Mouse (Mus musculus) thymus, adult 2 months (tissue): ENCODE results near the gene Rnf212b.

Experiments used
- CTCF ChIP-seq: fragments of 200-500 bp; IDR thresholded peaks from 2 replicates; pipeline ENCODE4 v1.5.1; 2012; ENCODE audit warnings: mild to moderate bottlenecking, control low read depth, low read length, moderate library complexity, borderline replicate concordance; ENCODE audit not compliant: control insufficient read depth, poor library complexity, insufficient read depth; ENCODE audit errors: extremely low read depth
- POLR2A ChIP-seq: fragments of 200-500 bp; IDR thresholded peaks from 2 replicates; pipeline ENCODE4 v1.6.1; 2012; ENCODE audit warnings: mild to moderate bottlenecking, low read length, control low read depth, moderate library complexity; ENCODE audit not compliant: control insufficient read depth, poor library complexity, insufficient read depth; ENCODE audit errors: extremely low read depth

DNA sequence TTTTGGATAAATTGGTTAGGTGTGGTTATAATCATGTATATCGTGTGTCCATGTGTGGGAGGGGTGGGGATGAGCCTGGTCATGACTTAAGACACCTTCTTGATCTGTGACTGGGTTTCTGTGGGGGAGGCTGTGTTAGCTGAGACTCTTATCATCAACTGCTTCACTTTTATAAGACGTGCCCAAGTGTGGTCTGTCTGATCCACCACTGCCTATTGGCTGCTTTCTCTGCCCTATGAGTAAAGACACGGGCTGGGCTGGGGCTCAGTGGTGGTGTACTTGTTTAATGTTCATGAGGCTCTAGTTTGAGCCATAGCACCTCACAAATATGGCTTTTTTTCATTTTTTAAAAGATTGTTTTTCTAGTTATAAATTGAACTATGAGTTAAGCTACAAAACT, 1.8 kb downstream of the Rnf212b start:
- TF ChIP-seq CTCF (no peak), POLR2A (no peak)
